ENCODE assay signal across 11 mouse cellular contexts in the genomic region with DNA sequence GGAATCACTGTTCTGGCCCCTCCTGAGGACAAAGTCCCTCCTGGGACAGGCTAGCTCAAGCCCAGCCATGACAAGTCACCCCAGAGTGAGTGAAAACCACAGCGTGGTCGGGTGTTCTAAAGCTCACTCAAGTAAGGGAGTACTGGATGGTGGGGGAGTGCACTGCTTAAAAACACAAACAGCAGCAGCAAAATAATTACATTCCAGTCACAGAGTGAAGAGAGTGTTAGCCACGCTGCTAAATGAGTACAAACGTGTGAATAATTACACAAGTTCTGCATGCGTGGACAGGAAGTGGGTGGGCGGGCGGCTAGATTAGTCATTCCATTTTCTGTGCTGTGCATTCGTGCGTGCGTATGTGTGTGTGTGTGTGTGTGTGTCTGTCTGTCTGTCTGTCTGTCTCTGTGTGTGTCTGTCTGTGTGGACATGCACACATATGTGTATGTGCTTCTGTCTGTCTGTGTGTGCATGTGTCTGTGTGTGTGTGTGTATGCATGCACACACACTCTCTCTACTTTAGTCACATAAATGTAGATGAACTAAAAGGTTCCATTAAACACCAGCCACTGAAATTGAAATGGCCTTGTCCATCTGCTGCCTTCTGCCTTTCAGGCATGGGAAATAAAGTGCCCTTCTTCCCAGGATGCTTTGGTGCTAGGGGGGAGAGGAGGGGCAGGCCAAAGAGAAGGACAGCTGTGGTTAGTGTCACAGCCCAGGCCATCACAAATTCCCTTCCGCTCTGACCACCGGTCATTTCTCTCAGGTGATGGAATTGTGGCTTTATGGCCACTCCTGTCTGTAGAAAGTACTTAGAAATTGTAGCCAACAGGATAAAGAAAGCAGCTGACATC.
DNase-seq lines count a peak whose midpoint lies in the region; ATAC-seq and TF ChIP-seq lines count a peak whose summit lies in the region.
"Had no signal": no experiment of that assay in that cellular context is flagged by ENCODE, and none has a peak within 500 bp of the region (broad histone marks: within the 10 kb centered on the region; RNA-seq: fewer than 3 reads in every experiment).

No protein-coding gene starts in this region.

- peak; percentile 86 for DNase-seq in heart, adult 11 months
- DNase-seq in heart, adult 2 months: no peak
- DNase-seq in midbrain, postnatal 0 days (ENCODE audit: low spot score): peak; percentile 24
- DNase-seq in hindbrain, postnatal 0 days (ENCODE audit: low spot score): no peak
- DNase-seq in right cerebral cortex, postnatal 4 days: peak; percentile 17
- no peak for DNase-seq in urinary bladder, postnatal 4 days (ENCODE audit: low spot score in 2 of 2)
- DNase-seq in spleen, adult 18-20 months: no peak
- DNase-seq: gastrocnemius, postnatal 36 days had no signal

- no peak overlapping the region for H3K27ac ChIP-seq in heart, adult 2 months
- no peak overlapping the region for H3K27ac ChIP-seq in midbrain, postnatal 0 days (ENCODE audit: low read depth, low read length)
- H3K27ac ChIP-seq in midbrain, embryonic 16.5 days (ENCODE audit: low read length): no peak overlapping the region
- H3K27ac ChIP-seq in hindbrain, postnatal 0 days: no peak overlapping the region

- H3K9me3 ChIP-seq in midbrain, postnatal 0 days (ENCODE audit: low read length): no peaks in the 10 kb centered on the region
- no peaks in the 10 kb centered on the region for H3K9me3 ChIP-seq in midbrain, embryonic 16.5 days (replicated peaks; ENCODE audit: control insufficient read depth, low read length, poor library complexity, severe bottlenecking)
- no peaks in the 10 kb centered on the region for H3K9me3 ChIP-seq in hindbrain, postnatal 0 days (ENCODE audit: low read length)
- H3K9me3 ChIP-seq: megakaryocyte, embryonic 14.5 days had no signal

- H3K4me3 ChIP-seq in heart, adult 2 months: no peak overlapping the region
- H3K4me3 ChIP-seq in midbrain, postnatal 0 days (ENCODE audit: low read depth, low read length): no peak overlapping the region
- H3K4me3 ChIP-seq in midbrain, embryonic 16.5 days (ENCODE audit: low read depth, low read length): no peak overlapping the region
- no peak overlapping the region for H3K4me3 ChIP-seq in hindbrain, postnatal 0 days (ENCODE audit: low read length)
- H3K4me3 ChIP-seq: erythroblast, embryonic 14.5 days; megakaryocyte, embryonic 14.5 days had no signal

- H3K9ac ChIP-seq in heart, adult 2 months (ENCODE audit: low read depth, low read length): no peak overlapping the region
- H3K9ac ChIP-seq in midbrain, postnatal 0 days (replicated peaks; ENCODE audit: low read length, poor library complexity, severe bottlenecking): no peak overlapping the region
- no peak overlapping the region for H3K9ac ChIP-seq in midbrain, embryonic 16.5 days (ENCODE audit: low read depth, low read length)
- H3K9ac ChIP-seq in hindbrain, postnatal 0 days (replicated peaks; ENCODE audit: low read length): no peak overlapping the region

- WGBS in heart, adult 2 months: 74% methylated on average over 12 of the region's 12 CpGs
- 74% methylated on average over 12 of the region's 12 CpGs for WGBS in midbrain, postnatal 0 days
- WGBS in midbrain, embryonic 16.5 days: 76% methylated on average over 12 of the region's 12 CpGs
- 58% methylated on average over 12 of the region's 12 CpGs for WGBS in hindbrain, postnatal 0 days

- ATAC-seq in midbrain, postnatal 0 days (ENCODE audit: low FRiP score): no peak
- no peak for ATAC-seq in midbrain, embryonic 16.5 days
- peak; percentile 59 for ATAC-seq in hindbrain, postnatal 0 days

- H3K79me2 ChIP-seq in heart, adult 2 months (replicated peaks; ENCODE audit: control insufficient read depth, insufficient read depth, low read length): no peaks in the 10 kb centered on the region

- TF ChIP-seq CTCF in heart, adult 2 months (IDR thresholded peaks at IDR 0.05): no peak
- no peak for TF ChIP-seq CTCF in midbrain, postnatal 0 days (IDR thresholded peaks at IDR 0.05)
- TF ChIP-seq CTCF in hindbrain, postnatal 0 days (IDR thresholded peaks at IDR 0.05; ENCODE audit: low read depth): no peak

- no peaks in the 10 kb centered on the region for H3K36me3 ChIP-seq in heart, adult 2 months (ENCODE audit: control insufficient read depth, insufficient read depth, low read length)
- no peaks in the 10 kb centered on the region; the same call in none of the 2 replicates for H3K36me3 ChIP-seq in midbrain, postnatal 0 days (ENCODE audit: insufficient read depth, low read length)
- no peaks in the 10 kb centered on the region for H3K36me3 ChIP-seq in midbrain, embryonic 16.5 days (ENCODE audit: control insufficient read depth, insufficient read depth, low read length)
- no peaks in the 10 kb centered on the region for H3K36me3 ChIP-seq in hindbrain, postnatal 0 days (ENCODE audit: insufficient read depth, low read length)

- H3K4me1 ChIP-seq in heart, adult 2 months (ENCODE audit: control insufficient read depth, insufficient read depth, low read length): no peaks in the 10 kb centered on the region
- H3K4me1 ChIP-seq in midbrain, postnatal 0 days (ENCODE audit: insufficient read depth, low read length): no peaks in the 10 kb centered on the region
- H3K4me1 ChIP-seq in midbrain, embryonic 16.5 days (ENCODE audit: control insufficient read depth, insufficient read depth, low read length): no peaks in the 10 kb centered on the region
- no peaks in the 10 kb centered on the region for H3K4me1 ChIP-seq in hindbrain, postnatal 0 days (ENCODE audit: insufficient read depth, low read length)

- TF ChIP-seq POLR2A in heart, adult 2 months (IDR thresholded peaks at IDR 0.05; ENCODE audit: insufficient read depth, low read depth, low read length): no peak

- no peaks in the 10 kb centered on the region for H3K27me3 ChIP-seq in heart, adult 2 months (ENCODE audit: control insufficient read depth, insufficient read depth, low read length)
- H3K27me3 ChIP-seq in midbrain, postnatal 0 days (ENCODE audit: insufficient read depth, low read length): no peaks in the 10 kb centered on the region
- no peaks in the 10 kb centered on the region for H3K27me3 ChIP-seq in midbrain, embryonic 16.5 days (ENCODE audit: control insufficient read depth, insufficient read depth, low read depth, low read length)
- H3K27me3 ChIP-seq in hindbrain, postnatal 0 days (ENCODE audit: insufficient read depth, low read length): no peaks in the 10 kb centered on the region

- intact Hi-C loops in heart, adult 2 months (cut with DNase I): no loop called here

- H3K4me2 ChIP-seq in midbrain, postnatal 0 days (ENCODE audit: low read depth, low read length, poor library complexity, severe bottlenecking): no peak overlapping the region
- H3K4me2 ChIP-seq in midbrain, embryonic 16.5 days (ENCODE audit: low read length): no peak overlapping the region
- H3K4me2 ChIP-seq in hindbrain, postnatal 0 days (ENCODE audit: low read depth, low read length): no peak overlapping the region

- TF ChIP-seq EP300 in heart, adult 2 months (IDR thresholded peaks at IDR 0.05; ENCODE audit: insufficient read depth, low read depth, low read length): no peak

Comparison
In these comparisons a context has a peak if more than half of its experiments do, and no peak if none do; other contexts are left out.
1. DNase-seq: peak in heart, adult 11 months (single experiment), midbrain, postnatal 0 days (single experiment) and right cerebral cortex, postnatal 4 days (single experiment); none in heart, adult 2 months (0 of 2), hindbrain, postnatal 0 days (single experiment), urinary bladder, postnatal 4 days (0 of 2) and spleen, adult 18-20 months (0 of 2).